Mouse (Mus musculus) brain, embryonic 14.5 days (tissue): Measurements from ENCODE around the gene Gm7247. TPM values are rescaled to one million over a fixed set of nuclear protein-coding genes. Genes with fewer than 3 reads are reported as not detected.
"Not testable (repeated sequence)": the region's sequence is repeated elsewhere in the genome, so short reads cannot be mapped to it uniquely, and the experiment has no call there.

Source experiments
- DNase-seq: peaks from one replicate; pipeline ENCODE4 v3.0.0-alpha.2; 2011; ENCODE audit warnings: low read depth
- CTCF ChIP-seq: fragments of 200-500 bp; IDR thresholded peaks from 2 replicates; pipeline ENCODE4 v1.5.1; 2012; ENCODE audit warnings: inconsistent platforms, mild to moderate bottlenecking, moderate library complexity, borderline replicate concordance; ENCODE audit not compliant: insufficient read depth, insufficient read length; ENCODE audit errors: extremely low read depth
- POLR2A ChIP-seq: fragments of 200-500 bp; IDR thresholded peaks from 2 replicates; pipeline ENCODE4 v1.6.1; 2012; ENCODE audit warnings: mild to moderate bottlenecking, inconsistent platforms, borderline replicate concordance; ENCODE audit not compliant: poor library complexity, insufficient read depth, insufficient read length, severe bottlenecking; ENCODE audit errors: extremely low read depth
- polyA plus RNA-seq: library from polyadenylated mRNA; depleted of rRNA; stranded (reverse); fragments of >200 nt; gene quantifications from 2 replicates; pipeline ENCODE4 v1.2.3, GENCODE M21; 2012; rRNA removed

Gene Gm7247
- polyA plus RNA-seq = not detected in 2 replicates

- TF ChIP-seq CTCF = no peak
- no peak for TF ChIP-seq POLR2A
- no peak for DNase-seq
These were observed at the start of gene Gm7247 for GRCm38 (mm10) chr14:51361456-51361855. Gm7247 (plus strand) TSS chr14:51361756.

DNA sequence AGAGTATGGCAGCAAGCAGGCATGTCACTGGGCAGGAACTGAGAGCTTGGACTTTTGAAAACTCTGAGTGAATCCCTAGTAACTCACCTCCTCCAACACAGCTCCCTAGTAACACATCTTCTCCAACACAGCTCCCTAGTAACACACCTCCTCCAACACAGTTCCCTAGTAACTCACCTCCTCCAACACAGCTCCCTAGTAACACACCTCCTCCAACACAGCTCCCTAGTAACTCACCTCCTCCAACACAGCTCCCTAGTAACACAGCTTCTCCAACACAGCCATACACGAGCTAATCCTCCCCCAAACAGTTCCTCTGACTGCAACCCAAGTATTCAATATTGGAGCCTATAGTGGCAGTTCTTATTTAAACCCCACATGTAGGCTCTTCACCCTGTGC lies 37.6 kb upstream of the Gm7247 start:
- TF ChIP-seq POLR2A (no peak), CTCF (no peak)
- DNase-seq = no peak

DNA sequence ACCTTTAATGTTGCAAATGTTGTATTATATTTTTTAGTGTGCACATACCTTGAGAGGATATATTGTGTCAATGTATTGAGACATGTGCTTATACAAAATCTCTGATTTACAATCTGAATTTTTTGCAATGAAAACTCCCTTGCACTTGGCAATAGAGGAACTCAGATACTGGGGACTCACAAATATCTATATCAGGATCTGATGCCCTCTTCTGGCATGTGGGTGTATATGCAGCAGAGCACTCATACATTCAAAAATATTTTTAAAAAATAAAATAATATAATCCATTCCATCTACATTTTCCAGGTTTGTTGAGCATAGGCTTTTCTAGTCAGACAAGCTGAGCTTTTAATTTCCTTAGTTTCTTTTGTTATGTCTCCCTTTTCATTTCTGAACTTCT lies 15.5 kb upstream of the Gm7247 start:
- no peak for DNase-seq

GRCm38 (mm10) chr14:51358111-51358982 lies 3.2 kb upstream of the Gm7247 start:
- peak; percentile 69 for DNase-seq
- TF ChIP-seq CTCF (no peak), POLR2A (no peak)

More for the DNA sequence above, 15.5 kb upstream of the Gm7247 start:
- TF ChIP-seq POLR2A (no peak), CTCF (no peak)

DNA sequence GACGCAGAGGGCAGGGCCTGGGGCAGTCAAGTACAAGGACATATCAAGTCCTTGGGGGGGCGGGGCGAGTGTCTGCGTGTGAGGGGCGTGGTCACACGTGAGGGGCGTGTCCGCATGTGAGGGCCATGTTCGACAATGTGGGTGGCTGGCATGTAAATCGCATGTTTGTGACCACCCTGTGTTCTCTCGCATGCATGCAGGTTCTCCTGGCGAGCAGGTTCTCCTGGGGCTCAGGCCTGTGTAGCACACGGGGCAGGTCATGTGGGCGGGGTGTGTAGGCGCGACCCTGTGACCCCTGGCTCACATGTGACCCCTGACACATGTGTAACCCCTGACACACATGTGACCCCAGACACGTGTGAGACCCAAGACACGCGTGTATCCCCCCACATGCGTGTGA lies 21.2 kb downstream of the Gm7247 start:
- DNase-seq = no peak

DNA sequence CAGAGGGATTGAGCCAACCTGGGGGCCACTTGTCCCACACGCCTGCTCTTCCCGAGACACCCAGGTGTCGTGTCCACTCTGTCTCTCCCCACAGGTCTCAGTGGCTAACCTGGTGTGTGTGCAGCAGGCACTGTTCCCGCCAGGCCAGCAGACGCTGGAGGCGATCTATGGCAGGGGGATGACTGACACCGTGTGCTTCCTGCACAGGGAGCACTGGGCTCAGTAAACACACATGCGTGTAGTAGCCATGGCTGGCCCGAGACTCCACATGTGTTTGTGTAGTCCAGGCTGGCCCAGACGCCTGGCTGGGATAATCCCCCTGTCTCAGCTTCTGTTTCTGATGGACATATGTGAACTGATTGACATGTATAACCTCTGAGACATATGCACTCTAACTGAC lies 22.8 kb downstream of the Gm7247 start:
- TF ChIP-seq CTCF = no peak
- no peak for TF ChIP-seq POLR2A
- peak; percentile 26 for DNase-seq

More for the DNA sequence above, 21.2 kb downstream of the Gm7247 start:
- TF ChIP-seq POLR2A (no peak), CTCF (no peak)

DNA sequence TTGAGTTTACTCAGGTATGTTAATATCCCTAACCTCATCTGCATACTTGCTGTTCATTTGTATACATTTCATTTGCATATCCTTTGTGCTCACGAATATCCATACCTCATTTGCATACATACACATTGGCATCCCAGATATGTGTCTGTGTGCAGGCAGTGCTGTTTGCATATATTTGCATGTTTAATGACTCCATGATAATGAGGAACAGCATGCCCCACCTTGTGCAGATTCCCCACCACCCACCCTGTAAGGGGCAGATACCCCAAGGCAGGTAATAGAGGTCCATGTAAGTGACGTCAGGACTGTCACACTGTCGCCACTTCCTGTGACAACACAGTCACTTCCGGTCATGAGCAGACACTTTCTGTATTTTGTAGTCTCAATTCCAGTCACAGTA lies 24.2 kb downstream of the Gm7247 start:
- TF ChIP-seq POLR2A (no peak), CTCF (no peak)
- peak; percentile 86 for DNase-seq

GRCm38 (mm10) chr14:51387768-51388167 lies 26.2 kb downstream of the Gm7247 start:
- TF ChIP-seq POLR2A (no peak), CTCF (no peak)
- DNase-seq = no peak

DNA sequence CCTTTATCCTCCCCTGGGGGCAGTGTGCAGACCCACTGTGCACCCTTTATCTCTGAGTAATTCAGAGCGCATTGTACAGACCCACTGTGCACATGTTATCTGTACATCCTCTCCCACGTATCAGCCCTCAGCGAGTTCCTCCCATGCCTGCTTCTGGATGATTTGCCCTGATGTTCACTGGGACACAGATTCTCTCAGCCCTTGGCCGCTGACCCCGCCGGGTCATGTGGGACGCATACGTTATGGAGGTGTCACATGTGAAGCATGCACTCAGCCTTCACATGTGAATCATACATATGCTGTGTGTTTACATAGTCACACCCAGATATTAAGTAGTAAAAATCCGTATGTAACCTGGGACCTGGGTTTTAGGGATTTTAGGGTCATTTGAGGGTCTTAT lies 26.7 kb downstream of the Gm7247 start:
- DNase-seq = peak; percentile 9
- TF ChIP-seq CTCF = no peak
- TF ChIP-seq POLR2A = no peak

- no peak for DNase-seq
- TF ChIP-seq CTCF = no peak
- no peak for TF ChIP-seq POLR2A
These were observed 49.0 kb downstream of the Gm7247 start, which contains the start of gene Vmn2r88 for GRCm38 (mm10) chr14:51410520-51410919. Vmn2r88 (plus strand) TSS chr14:51410820.

GRCm38 (mm10) chr14:51423885-51424284 lies 62.3 kb downstream of the Gm7247 start:
- TF ChIP-seq CTCF = no peak
- no peak for TF ChIP-seq POLR2A
- DNase-seq = no peak

- DNase-seq = not testable (repeated sequence)
These were observed 68.6 kb downstream of the Gm7247 start for GRCm38 (mm10) chr14:51430138-51430537.
